Mouse (Mus musculus) forebrain, embryonic 15.5 days (tissue): ENCODE measurements at regions not wholly inside any gene's neighbourhood (a gene's known extent, or its start where the extent isn't known, plus 50 kb on each side); places are given as distances from the start of the nearest gene placed in this dataset.
A peak's percentile ranks its signal among the peaks of the same experiment; 100 is the strongest.
"Not testable (repeated sequence)": the region's sequence is repeated elsewhere in the genome, so short reads cannot be mapped to it uniquely, and the experiment has no call there.

ENCODE experiments used
- ATAC-seq: fragments of 200-750 bp; cut with Nextera tagmentation; replicated peaks from 2 replicates; pipeline ENCODE4 v1.8.0; 2017; ENCODE audit warnings: mild to moderate bottlenecking, moderate TSS enrichment, moderate library complexity
- H3K27ac ChIP-seq: fragments of 300-500 bp; sonication (generic); replicated peaks from 2 replicates; pipeline ENCODE4 v1.5.1; 2015; ENCODE audit warnings: mild to moderate bottlenecking, inconsistent platforms
- H3K27me3 ChIP-seq: fragments of 300-500 bp; sonication (generic); 2 replicates; pipeline ENCODE4 v1.6.1; 2015; ENCODE audit warnings: inconsistent platforms
- H3K36me3 ChIP-seq: fragments of 300-500 bp; sonication (generic); 2 replicates; pipeline ENCODE4 v1.6.1; 2015; ENCODE audit warnings: mild to moderate bottlenecking, inconsistent platforms
- H3K4me1 ChIP-seq: fragments of 300-500 bp; sonication (generic); 2 replicates; pipeline ENCODE4 v1.6.1; 2015; ENCODE audit warnings: inconsistent platforms
- H3K4me2 ChIP-seq: fragments of 300-500 bp; sonication (generic); replicated peaks from 2 replicates; pipeline ENCODE4 v1.6.1; 2015; ENCODE audit warnings: mild to moderate bottlenecking, inconsistent platforms
- H3K4me3 ChIP-seq: fragments of 300-500 bp; sonication (generic); 2 replicates; pipeline ENCODE4 v1.5.1; 2015; ENCODE audit warnings: mild to moderate bottlenecking, inconsistent platforms
- H3K9ac ChIP-seq: fragments of 300-500 bp; sonication (generic); replicated peaks from 2 replicates; pipeline ENCODE4 v1.6.1; 2015; ENCODE audit warnings: mild to moderate bottlenecking, inconsistent platforms
- H3K9me3 ChIP-seq: fragments of 300-500 bp; sonication (generic); 2 replicates; pipeline ENCODE4 v1.6.1; 2016; ENCODE audit warnings: inconsistent platforms
- WGBS: fragments of 180-500 bp; shearing (Covaris S2); methylation state at CpG from one replicate; pipeline ENCODE4 v1.1.7; 2015; ENCODE audit warnings: mixed read lengths; 5-methylcytosine and 5-hydroxymethylcytosine counted together

DNA sequence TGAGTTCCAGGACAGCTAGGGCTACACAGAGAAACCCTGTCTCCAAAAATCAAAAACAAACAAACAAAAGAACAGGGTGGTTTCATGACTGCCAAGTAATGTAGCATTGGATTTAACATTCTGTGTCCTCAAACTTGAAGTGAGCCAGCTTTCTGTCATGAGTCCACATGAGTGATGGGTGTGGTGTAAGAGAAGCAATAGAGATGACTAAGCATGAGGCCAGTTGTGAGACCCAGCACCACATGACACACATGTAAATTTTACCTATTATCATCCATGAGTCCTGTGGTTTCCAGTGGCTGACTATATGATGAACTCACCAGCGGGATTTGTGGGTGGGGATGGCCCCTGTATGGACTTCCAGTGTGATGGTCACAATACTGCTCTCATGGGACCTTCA is 176.0 kb upstream of the Peli2 start:
- Histone ChIP-seq H3K9ac (no peak overlapping the region), H3K9me3 (no peaks in the 10 kb centered on the region), H3K4me2 (no peak overlapping the region), H3K27me3 (no peaks in the 10 kb centered on the region), H3K27ac (no peak overlapping the region), H3K4me1 (no peaks in the 10 kb centered on the region), H3K36me3 (no peaks in the 10 kb centered on the region), H3K4me3 (no peak overlapping the region)
- ATAC-seq, result no peak
- 88% methylated on average over 1 of the region's 1 CpGs for WGBS

DNA sequence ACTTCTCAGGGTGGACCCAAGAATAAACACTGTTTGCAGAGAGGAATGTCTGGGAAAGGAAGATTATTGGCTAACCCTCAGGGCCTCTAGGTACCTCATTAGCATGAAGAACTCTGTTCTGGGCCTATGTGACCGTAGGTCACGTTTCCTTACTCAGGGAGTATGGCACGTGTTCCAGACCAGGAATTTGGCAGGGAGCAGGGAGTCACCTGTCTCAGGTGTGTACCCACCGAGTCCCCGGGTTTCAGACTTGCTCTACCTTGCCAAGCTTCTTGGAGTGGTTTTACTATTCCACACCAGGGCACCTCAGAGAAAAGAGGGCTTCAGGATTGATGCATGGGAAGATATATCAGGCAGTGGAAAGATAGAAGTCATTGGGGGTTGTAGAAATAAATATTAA is 169.6 kb upstream of the Peli2 start:
- WGBS, result 85% methylated on average over 5 of the region's 5 CpGs
- Histone ChIP-seq H3K4me3 (no peak overlapping the region), H3K9me3 (no peaks in the 10 kb centered on the region), H3K27ac (no peak overlapping the region), H3K36me3 (no peaks in the 10 kb centered on the region), H3K27me3 (no peaks in the 10 kb centered on the region), H3K4me2 (no peak overlapping the region), H3K4me1 (no peaks in the 10 kb centered on the region), H3K9ac (no peak overlapping the region)
- ATAC-seq, result no peak

GRCm38 (mm10) chr14:47958171-47958570 is 162.5 kb upstream of the Peli2 start:
- no peaks in the 10 kb centered on the region for H3K9me3 ChIP-seq
- no peaks in the 10 kb centered on the region for H3K27me3 ChIP-seq
- no peak overlapping the region for H3K27ac ChIP-seq
- peaks cover 10% of the 10 kb centered on the region for H3K4me1 ChIP-seq
- no peak overlapping the region for H3K4me2 ChIP-seq
- WGBS, result 94% methylated on average over 9 of the region's 9 CpGs
- no peaks in the 10 kb centered on the region for H3K36me3 ChIP-seq
- no peak overlapping the region for H3K9ac ChIP-seq
- ATAC-seq, result no peak
- H3K4me3 ChIP-seq, result no peak overlapping the region

GRCm38 (mm10) chr14:47959366-47960280 is 161.0 kb upstream of the Peli2 start:
- WGBS, result 27% methylated on average over 12 of the region's 12 CpGs
- H3K27ac ChIP-seq, result no peak overlapping the region
- peak; percentile 46; the same call in 1 of the 2 replicates for ATAC-seq
- H3K27me3 ChIP-seq, result no peaks in the 10 kb centered on the region
- H3K36me3 ChIP-seq, result no peaks in the 10 kb centered on the region
- H3K9me3 ChIP-seq, result no peaks in the 10 kb centered on the region
- H3K4me1 ChIP-seq, result peaks cover 10% of the 10 kb centered on the region
- H3K4me3 ChIP-seq, result no peak overlapping the region
- no peak overlapping the region for H3K9ac ChIP-seq
- H3K4me2 ChIP-seq, result no peak overlapping the region

GRCm38 (mm10) chr14:47964806-47965205 is 155.8 kb upstream of the Peli2 start:
- not testable (repeated sequence) for H3K27ac ChIP-seq, H3K4me3 ChIP-seq, H3K9me3 ChIP-seq, H3K4me2 ChIP-seq, H3K9ac ChIP-seq, H3K4me1 ChIP-seq, ATAC-seq, H3K27me3 ChIP-seq, H3K36me3 ChIP-seq
- WGBS, result 88% methylated on average over 4 of the region's 4 CpGs

GRCm38 (mm10) chr14:47969871-47970270 is 150.8 kb upstream of the Peli2 start:
- no peaks in the 10 kb centered on the region for H3K27me3 ChIP-seq
- no peak for ATAC-seq
- H3K27ac ChIP-seq, result no peak overlapping the region
- no peak overlapping the region for H3K4me3 ChIP-seq
- H3K9ac ChIP-seq, result no peak overlapping the region
- H3K36me3 ChIP-seq, result no peaks in the 10 kb centered on the region
- no peaks in the 10 kb centered on the region for H3K4me1 ChIP-seq
- 71% methylated on average over 1 of the region's 1 CpGs for WGBS
- no peak overlapping the region for H3K4me2 ChIP-seq
- H3K9me3 ChIP-seq, result no peaks in the 10 kb centered on the region

DNA sequence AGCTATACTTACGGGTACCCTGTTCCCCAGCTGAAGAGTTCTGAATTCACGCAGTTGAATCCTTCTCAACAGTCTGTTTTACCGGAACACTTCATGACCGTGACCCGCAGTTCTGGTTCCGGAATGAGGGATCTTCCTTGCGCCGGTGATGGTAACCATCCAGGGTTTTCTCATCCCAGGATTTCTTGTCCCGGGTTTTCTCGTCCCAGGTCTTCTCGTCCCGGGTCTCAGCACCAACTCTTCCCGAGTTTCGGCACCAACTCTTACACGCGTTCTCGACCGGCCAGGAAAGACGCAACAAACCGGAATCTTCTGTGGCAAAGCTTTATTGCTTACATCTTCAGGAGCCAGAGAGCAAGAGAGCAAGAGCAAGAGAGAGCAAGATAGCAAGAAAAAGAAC is 147.5 kb upstream of the Peli2 start:
- H3K27ac ChIP-seq, H3K4me2 ChIP-seq, H3K36me3 ChIP-seq, H3K9me3 ChIP-seq, H3K4me1 ChIP-seq, H3K4me3 ChIP-seq, H3K27me3 ChIP-seq, ATAC-seq, H3K9ac ChIP-seq: not testable (repeated sequence)
- 97% methylated on average over 20 of the region's 20 CpGs for whole genome bisulfite sequencing

GRCm38 (mm10) chr14:47982993-47983740 is 137.5 kb upstream of the Peli2 start:
- Histone ChIP-seq H3K27ac (no peak overlapping the region), H3K9ac (no peak overlapping the region), H3K4me3 (no peak overlapping the region), H3K36me3 (no peaks in the 10 kb centered on the region), H3K4me1 (peaks cover 19% of the 10 kb centered on the region), H3K4me2 (no peak overlapping the region), H3K27me3 (no peaks in the 10 kb centered on the region), H3K9me3 (no peaks in the 10 kb centered on the region)
- ATAC-seq, result no peak
- 70% methylated on average over 3 of the region's 3 CpGs for WGBS

DNA sequence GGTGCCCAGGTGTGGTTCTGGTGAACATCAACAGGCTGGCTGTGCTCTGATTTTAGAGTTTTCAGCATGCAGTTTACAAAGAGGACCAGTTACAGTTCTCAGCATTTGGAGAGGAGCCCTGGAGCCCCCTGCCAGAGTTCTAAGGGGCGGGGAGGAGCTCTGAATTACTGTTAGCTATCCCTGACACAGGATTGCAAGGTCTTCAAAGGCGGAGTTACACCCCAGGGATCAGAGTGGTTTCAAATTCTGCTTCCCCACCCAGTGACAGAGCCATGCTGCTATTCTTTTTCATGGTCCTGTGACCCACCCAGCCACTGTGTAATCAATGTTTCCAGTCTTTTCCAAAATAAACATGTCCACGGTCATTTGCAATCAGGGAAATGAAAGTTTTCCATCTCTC is 134.1 kb upstream of the Peli2 start:
- Histone ChIP-seq H3K9me3 (no peaks in the 10 kb centered on the region), H3K36me3 (no peaks in the 10 kb centered on the region), H3K27me3 (no peaks in the 10 kb centered on the region), H3K9ac (no peak overlapping the region), H3K4me1 (peaks cover 36% of the 10 kb centered on the region), H3K4me3 (no peak overlapping the region), H3K4me2 (no peak overlapping the region), H3K27ac (no peak overlapping the region)
- ATAC-seq, result no peak
- WGBS, result 32% methylated on average over 3 of the region's 3 CpGs

GRCm38 (mm10) chr14:47986941-47987340 is 133.7 kb upstream of the Peli2 start:
- Histone ChIP-seq H3K27me3 (no peaks in the 10 kb centered on the region), H3K27ac (0 out of 2 replicates have a peak overlapping the region, but pooled peaks have one; percentile 31), H3K4me2 (no peak overlapping the region), H3K4me1 (peaks cover 36% of the 10 kb centered on the region), H3K36me3 (no peaks in the 10 kb centered on the region), H3K4me3 (no peak overlapping the region), H3K9ac (no peak overlapping the region), H3K9me3 (no peaks in the 10 kb centered on the region)
- 8% methylated on average over 5 of the region's 5 CpGs for WGBS
- no peak for ATAC-seq

- Histone ChIP-seq H3K27ac (peak overlapping the region; percentile 31), H3K36me3 (no peaks in the 10 kb centered on the region), H3K4me3 (no peak overlapping the region), H3K27me3 (no peaks in the 10 kb centered on the region), H3K9ac (no peak overlapping the region), H3K9me3 (no peaks in the 10 kb centered on the region), H3K4me1 (peaks cover 36% of the 10 kb centered on the region), H3K4me2 (no peak overlapping the region)
- ATAC-seq, result peak; percentile 55
- 18% methylated on average over 7 of the region's 7 CpGs for WGBS
Measured at GRCm38 (mm10) chr14:47987392-47988075, 133.1 kb upstream of the Peli2 start.

DNA sequence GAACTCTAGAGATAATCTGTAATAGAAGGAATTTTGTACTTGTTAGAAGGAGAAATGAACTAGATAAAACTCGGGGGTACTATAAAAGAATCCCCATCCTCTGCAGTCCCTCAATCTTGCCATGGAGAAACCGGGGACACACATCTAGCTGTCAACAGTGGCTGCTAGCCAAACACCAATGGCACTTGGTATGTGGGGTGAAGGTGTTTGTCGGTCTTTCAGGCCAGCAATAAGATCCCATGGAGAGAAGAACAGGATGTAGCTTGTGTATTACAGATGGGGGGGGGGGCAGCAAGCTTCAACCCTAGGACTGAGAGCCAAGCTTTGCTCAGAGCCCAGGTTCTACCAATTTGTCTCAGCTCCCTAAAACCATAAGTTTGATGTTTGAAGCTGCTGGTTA is 132.5 kb upstream of the Peli2 start:
- H3K9me3 ChIP-seq, result no peaks in the 10 kb centered on the region
- no peak overlapping the region for H3K9ac ChIP-seq
- H3K36me3 ChIP-seq, result no peaks in the 10 kb centered on the region
- no peak for ATAC-seq
- peaks cover 36% of the 10 kb centered on the region for H3K4me1 ChIP-seq
- WGBS, result 38% methylated on average over 3 of the region's 3 CpGs
- H3K4me2 ChIP-seq, result no peak overlapping the region
- H3K4me3 ChIP-seq, result no peak overlapping the region
- no peaks in the 10 kb centered on the region for H3K27me3 ChIP-seq
- H3K27ac ChIP-seq, result peak overlapping the region; percentile 31
